Mouse (Mus musculus) limb, embryonic 11.5 days (tissue): ENCODE results near the gene Olfr1396. TPM values are rescaled to one million over a fixed set of nuclear protein-coding genes. Genes with fewer than 3 reads are reported as not detected.

Experiments used
- ATAC-seq: fragments of 200-750 bp; cut with Nextera tagmentation; 2 replicates; pipeline ENCODE4 v1.8.0; 2017; ENCODE audit warnings: low read depth; ENCODE audit not compliant: insufficient number of reproducible peaks, low FRiP score, low TSS enrichment
- DNase-seq: peaks from one replicate; pipeline ENCODE4 v3.0.0-alpha.2; 2015; ENCODE audit warnings: low spot score
- H3K27ac ChIP-seq: fragments of 300-500 bp; sonication (generic); replicated peaks from 2 replicates; pipeline ENCODE4 v1.5.1; 2014; ENCODE audit warnings: low read depth, mild to moderate bottlenecking, low read length
- H3K27me3 ChIP-seq: fragments of 300-500 bp; sonication (generic); 2 replicates; pipeline ENCODE4 v1.6.1; 2014; ENCODE audit warnings: mild to moderate bottlenecking, low read length, mixed read lengths; ENCODE audit not compliant: control insufficient read depth, insufficient read depth
- H3K36me3 ChIP-seq: fragments of 300-500 bp; sonication (generic); 2 replicates; pipeline ENCODE4 v1.6.1; 2014; ENCODE audit warnings: mild to moderate bottlenecking, low read length, moderate library complexity, mixed read lengths; ENCODE audit not compliant: control insufficient read depth, insufficient read depth
- H3K4me1 ChIP-seq: fragments of 300-500 bp; sonication (generic); 2 replicates; pipeline ENCODE4 v1.6.1; 2014; ENCODE audit warnings: low read length, mixed read lengths; ENCODE audit not compliant: control insufficient read depth, insufficient read depth
- H3K4me2 ChIP-seq: fragments of 300-500 bp; sonication (generic); 2 replicates; pipeline ENCODE4 v1.6.1; 2014; ENCODE audit warnings: low read depth, mild to moderate bottlenecking, moderate library complexity; ENCODE audit not compliant: severe bottlenecking
- H3K4me3 ChIP-seq: fragments of 300-500 bp; sonication (generic); 2 replicates; pipeline ENCODE4 v1.5.1; 2014; ENCODE audit warnings: low read depth, low read length
- H3K9ac ChIP-seq: fragments of 300-500 bp; sonication (generic); 2 replicates; pipeline ENCODE4 v1.6.1; 2014; ENCODE audit warnings: mild to moderate bottlenecking, low read length
- H3K9me3 ChIP-seq: fragments of 300-500 bp; sonication (generic); 2 replicates; pipeline ENCODE4 v1.6.1; 2016; ENCODE audit warnings: low read length; ENCODE audit not compliant: control insufficient read depth
- WGBS: fragments of 180-500 bp; shearing (Covaris S2); extraction: QIAGEN DNeasy Blood & Tissue Kit; methylation state at CpG from one replicate; pipeline ENCODE4 v1.1.7; 2014; 5-methylcytosine and 5-hydroxymethylcytosine counted together
- polyA plus RNA-seq: library from polyadenylated mRNA; unstranded; fragments of >200 nt; fragmentation: Nextera tagmentation; extraction: Ambion mirVana; gene quantifications from 2 replicates; pipeline ENCODE4 v1.2.1, GENCODE M21; 2014

The Olfr1396 gene
- polyA plus RNA-seq, 1 experiment from 2014 or later = not detected

DNA sequence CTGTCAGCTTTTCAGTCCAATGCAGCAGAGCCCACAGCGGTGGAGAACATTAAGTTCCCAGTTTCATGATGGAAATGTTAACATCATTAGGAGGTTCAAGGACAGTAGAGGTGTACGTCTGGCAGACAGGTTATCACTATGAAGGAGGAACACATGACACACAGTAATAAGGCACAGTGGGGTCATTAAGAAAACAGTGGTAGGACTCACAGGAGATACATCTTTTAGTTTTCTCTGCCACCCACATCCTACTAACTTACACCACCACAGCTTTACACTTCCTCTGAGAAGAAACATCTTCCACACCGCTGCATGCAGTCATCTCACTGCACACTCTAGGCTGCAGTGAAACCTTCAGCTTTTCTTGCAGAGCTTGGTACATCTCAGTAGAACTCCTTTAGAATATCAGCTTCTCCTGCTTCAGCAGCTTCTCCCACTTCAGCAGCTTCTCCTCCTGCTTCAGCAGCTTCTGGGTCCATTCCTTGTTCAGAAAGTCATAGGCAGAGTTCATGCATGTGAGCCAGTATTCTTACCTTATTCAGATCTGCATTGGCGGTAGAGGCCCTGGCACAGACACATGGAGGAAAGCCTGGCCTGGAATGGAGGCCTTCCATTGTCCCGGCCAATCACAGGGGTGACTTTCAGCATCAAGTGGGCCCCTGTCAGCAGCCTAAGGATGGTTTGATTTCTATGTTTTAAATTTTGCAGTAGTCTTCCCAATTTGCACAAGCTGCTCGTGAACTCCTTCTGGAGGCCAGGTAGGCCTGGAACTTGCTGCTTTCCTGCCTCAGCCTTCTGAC lies 20.6 kb downstream of the Olfr1396 start:
- Histone ChIP-seq H3K27ac (no peak overlapping the region), H3K36me3 (no peaks in the 10 kb centered on the region), H3K4me2 (no peak overlapping the region), H3K4me3 (no peak overlapping the region), H3K9me3 (no peaks in the 10 kb centered on the region), H3K27me3 (no peaks in the 10 kb centered on the region), H3K4me1 (no peaks in the 10 kb centered on the region), H3K9ac (no peak overlapping the region)
- DNase-seq (no peak), ATAC-seq (no peak)
- WGBS = 89% methylated on average over 6 of the region's 6 CpGs

DNA sequence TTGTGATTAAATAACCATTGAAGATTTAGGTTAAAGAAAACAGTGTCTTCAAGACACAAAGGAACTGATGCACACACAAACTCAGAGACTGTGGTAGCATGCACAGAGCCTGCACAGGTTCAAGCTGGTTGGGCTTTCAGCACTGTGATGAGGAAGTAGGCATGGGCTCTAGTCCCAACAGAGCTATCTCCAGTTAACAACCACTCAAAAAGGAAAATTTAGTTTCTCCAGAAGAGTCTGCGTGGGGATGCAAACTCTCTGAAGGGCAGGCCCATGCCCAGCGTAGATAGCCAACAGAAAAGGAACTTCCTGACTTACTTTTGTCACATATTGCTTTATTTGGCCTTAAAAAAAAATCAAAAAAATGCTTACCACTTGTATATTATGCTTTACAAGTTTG lies 21.9 kb downstream of the Olfr1396 start:
- 93% methylated on average over 2 of the region's 2 CpGs for WGBS
- no peak overlapping the region for H3K4me2 ChIP-seq
- no peaks in the 10 kb centered on the region for H3K27me3 ChIP-seq
- 0 out of 2 replicates have a peak, but pooled peaks cover 3% of the 10 kb centered on the region for H3K4me1 ChIP-seq
- no peak for ATAC-seq
- H3K9ac ChIP-seq = no peak overlapping the region
- no peaks in the 10 kb centered on the region for H3K36me3 ChIP-seq
- H3K9me3 ChIP-seq = no peaks in the 10 kb centered on the region
- DNase-seq = no peak
- no peak overlapping the region for H3K27ac ChIP-seq
- no peak overlapping the region for H3K4me3 ChIP-seq

DNA sequence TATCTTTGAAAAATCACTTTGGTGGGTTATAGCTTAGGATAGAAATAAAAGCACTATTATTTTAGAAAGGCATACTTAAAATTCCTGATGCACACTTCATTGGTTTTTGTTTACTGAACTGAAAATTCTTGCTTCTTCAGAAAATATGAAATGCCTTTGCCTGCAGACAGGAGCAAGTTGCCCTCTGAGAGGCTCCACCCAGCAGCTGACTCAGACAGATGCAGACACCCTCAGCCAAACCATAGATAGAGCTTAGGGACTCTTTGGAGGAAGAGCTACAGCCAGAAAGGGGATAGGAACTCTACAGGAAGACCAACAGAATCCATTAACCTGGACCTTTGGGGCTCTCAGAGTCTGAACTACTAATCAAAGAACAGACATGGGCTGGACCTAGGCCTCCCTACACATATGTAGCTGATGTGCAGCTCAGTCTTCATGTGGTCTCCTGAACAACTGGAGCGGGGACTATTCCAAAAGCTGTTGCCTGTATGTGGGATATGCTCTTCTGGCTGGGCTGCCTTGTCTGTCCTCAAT lies 22.6 kb downstream of the Olfr1396 start:
- H3K27me3 ChIP-seq = no peaks in the 10 kb centered on the region
- H3K4me2 ChIP-seq = no peak overlapping the region
- no peak overlapping the region for H3K9ac ChIP-seq
- no peaks in the 10 kb centered on the region for H3K9me3 ChIP-seq
- 95% methylated on average over 1 of the region's 1 CpGs for WGBS
- H3K4me1 ChIP-seq = 0 out of 2 replicates have a peak, but pooled peaks cover 3% of the 10 kb centered on the region
- ATAC-seq (no peak), DNase-seq (no peak)
- H3K36me3 ChIP-seq = no peaks in the 10 kb centered on the region
- H3K27ac ChIP-seq = no peak overlapping the region
- H3K4me3 ChIP-seq = no peak overlapping the region

DNA sequence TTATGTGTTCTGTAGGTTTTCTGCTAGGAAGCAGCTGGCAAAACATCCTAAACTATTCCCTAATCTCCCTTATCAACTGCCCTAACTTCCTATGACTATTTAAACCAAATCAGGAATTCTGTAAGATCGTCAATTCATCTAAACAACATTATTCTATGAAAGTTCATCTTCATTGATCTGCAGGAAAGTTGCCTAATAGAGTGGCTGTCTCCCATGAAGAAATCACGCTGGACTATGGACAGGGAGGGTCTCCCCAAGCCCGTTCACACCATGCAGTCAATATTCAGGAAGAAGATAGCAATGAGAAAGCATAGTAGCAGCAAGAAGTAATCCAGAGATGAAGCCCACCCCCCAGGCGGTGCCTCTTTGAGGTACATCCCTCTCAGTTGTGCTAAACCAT lies 23.5 kb downstream of the Olfr1396 start:
- DNase-seq (no peak), ATAC-seq (no peak)
- Histone ChIP-seq H3K9me3 (no peaks in the 10 kb centered on the region), H3K4me2 (no peak overlapping the region), H3K9ac (no peak overlapping the region), H3K36me3 (no peaks in the 10 kb centered on the region), H3K4me1 (0 out of 2 replicates have a peak, but pooled peaks cover 3% of the 10 kb centered on the region), H3K27ac (no peak overlapping the region), H3K4me3 (no peak overlapping the region), H3K27me3 (no peaks in the 10 kb centered on the region)
- WGBS = 78% methylated on average over 4 of the region's 4 CpGs

DNA sequence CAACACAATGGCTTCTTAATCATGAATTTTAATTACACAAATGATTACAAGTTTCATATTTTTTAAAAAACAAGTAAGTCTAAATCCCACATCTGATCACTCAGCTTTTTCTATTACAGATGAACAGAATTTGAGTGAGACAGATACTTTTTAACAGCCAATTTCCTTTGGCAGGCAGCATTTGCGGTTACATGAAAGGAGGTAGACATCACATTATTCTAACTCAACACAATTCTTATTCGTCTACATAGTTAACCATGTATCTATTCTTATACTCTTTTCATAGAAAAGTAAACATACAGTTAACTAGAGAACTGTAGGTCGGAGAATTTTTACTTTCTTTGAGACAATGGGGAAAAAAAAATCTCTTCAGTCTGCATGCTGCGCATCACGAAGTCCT lies 24.1 kb downstream of the Olfr1396 start:
- Histone ChIP-seq H3K36me3 (no peaks in the 10 kb centered on the region), H3K9me3 (no peaks in the 10 kb centered on the region), H3K4me2 (no peak overlapping the region), H3K9ac (no peak overlapping the region), H3K4me1 (0 out of 2 replicates have a peak, but pooled peaks cover 3% of the 10 kb centered on the region), H3K27me3 (no peaks in the 10 kb centered on the region), H3K27ac (no peak overlapping the region), H3K4me3 (no peak overlapping the region)
- ATAC-seq (no peak), DNase-seq (no peak)
- WGBS = 90% methylated on average over 5 of the region's 5 CpGs

DNA sequence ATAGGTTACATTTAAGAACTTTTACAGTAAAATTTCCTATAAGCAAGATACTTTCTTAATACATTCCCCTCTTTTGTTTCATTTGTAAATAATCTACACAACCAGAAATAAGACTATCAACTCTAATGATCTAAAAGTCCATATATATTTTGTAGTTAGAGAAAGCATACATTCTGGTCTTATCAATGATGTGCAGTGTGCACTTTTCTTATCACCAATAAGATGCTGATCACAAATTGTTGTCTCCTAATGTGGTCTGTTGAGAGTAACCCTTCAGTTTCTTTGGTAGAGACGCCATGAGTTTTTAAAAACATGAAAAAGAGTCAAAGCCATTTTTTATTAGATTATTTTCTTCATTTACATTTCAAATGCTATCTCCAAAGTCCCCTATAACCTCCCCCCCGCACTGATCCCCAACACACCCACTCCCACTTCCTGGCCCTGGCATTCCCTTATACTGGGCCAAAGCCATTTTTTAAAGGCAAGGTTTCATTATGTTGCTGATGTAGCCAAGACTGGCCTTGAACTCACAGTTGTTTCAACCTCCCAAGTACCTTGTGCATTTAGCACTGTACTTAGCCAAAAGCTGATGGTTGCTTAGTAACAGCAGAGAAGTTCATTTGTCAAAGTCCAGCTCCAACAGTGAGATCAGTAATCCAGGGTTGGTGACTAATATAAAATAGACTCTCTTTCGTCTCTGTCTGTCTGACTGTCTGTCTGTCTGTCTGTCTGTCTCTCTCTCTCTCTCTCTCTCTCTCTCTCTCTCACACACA lies 24.8 kb downstream of the Olfr1396 start:
- Histone ChIP-seq H3K4me3 (no peak overlapping the region), H3K27ac (no peak overlapping the region), H3K36me3 (no peaks in the 10 kb centered on the region), H3K4me2 (no peak overlapping the region), H3K9me3 (no peaks in the 10 kb centered on the region), H3K27me3 (no peaks in the 10 kb centered on the region), H3K9ac (no peak overlapping the region), H3K4me1 (0 out of 2 replicates have a peak, but pooled peaks cover 3% of the 10 kb centered on the region)
- no peak for ATAC-seq
- no peak for DNase-seq
- WGBS = 82% methylated on average over 3 of the region's 3 CpGs

DNA sequence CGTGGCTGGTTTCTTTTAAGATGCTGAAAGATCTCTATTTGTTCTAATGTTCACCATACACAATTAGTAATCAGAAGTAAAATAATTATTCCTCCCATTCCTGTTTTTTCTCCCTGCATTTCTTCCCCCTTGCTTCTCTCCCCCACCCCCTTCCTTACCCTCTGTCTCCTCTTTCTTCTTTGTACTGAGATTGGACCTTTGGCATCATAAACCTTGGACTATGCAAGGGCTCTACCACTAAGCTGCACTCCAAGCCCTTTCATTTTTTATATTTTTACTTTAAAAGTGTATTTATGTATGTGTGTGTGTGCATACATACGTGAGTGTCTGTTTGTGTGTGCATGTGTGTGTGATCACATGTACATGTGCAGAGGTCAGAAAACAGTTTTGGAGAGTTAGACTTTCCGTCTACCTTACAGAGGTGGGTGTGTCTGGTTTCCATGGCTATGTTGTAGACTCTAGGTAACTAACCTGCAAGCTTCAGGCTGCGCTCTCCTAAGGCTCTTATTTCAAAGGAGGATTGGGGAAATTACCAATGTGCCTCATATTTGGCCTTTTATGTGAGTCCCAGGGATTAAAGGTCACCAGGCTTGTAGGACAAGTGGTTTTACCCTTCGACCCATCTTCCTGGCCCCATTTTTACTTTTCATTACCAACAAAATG lies 25.6 kb downstream of the Olfr1396 start:
- no peak overlapping the region for H3K4me3 ChIP-seq
- H3K4me2 ChIP-seq = no peak overlapping the region
- DNase-seq (no peak), ATAC-seq (no peak)
- no peaks in the 10 kb centered on the region for H3K9me3 ChIP-seq
- H3K4me1 ChIP-seq = 0 out of 2 replicates have a peak, but pooled peaks cover 3% of the 10 kb centered on the region
- WGBS = 81% methylated on average over 5 of the region's 5 CpGs
- H3K27me3 ChIP-seq = no peaks in the 10 kb centered on the region
- no peak overlapping the region for H3K9ac ChIP-seq
- no peaks in the 10 kb centered on the region for H3K36me3 ChIP-seq
- H3K27ac ChIP-seq = no peak overlapping the region
